Mouse (Mus musculus): ENCODE measurements at regions not wholly inside any gene's neighbourhood (a gene's known extent, or its start where the extent isn't known, plus 50 kb on each side); places are given as distances from the start of the nearest gene placed in this dataset.

DNA sequence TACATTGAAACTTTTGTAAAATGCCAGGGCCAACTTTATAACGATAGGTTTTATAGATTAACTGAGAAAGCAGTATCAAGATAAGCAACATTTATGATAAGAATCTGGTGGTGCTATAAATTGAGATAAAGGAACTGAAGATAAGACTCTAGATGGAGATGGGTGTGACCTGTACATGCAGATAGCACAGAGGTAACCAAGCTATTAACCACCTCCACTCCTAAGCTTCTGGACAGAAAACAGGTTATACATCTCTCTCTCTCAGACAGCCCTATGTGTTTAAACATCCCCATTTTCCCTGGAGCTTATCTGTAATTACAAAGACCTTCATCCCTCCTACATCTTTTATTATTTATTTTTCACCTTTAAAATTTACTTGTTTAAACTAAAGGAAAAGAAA is 590.5 kb upstream of the Nrg3 start:
- DNase-seq: no peak

DNA sequence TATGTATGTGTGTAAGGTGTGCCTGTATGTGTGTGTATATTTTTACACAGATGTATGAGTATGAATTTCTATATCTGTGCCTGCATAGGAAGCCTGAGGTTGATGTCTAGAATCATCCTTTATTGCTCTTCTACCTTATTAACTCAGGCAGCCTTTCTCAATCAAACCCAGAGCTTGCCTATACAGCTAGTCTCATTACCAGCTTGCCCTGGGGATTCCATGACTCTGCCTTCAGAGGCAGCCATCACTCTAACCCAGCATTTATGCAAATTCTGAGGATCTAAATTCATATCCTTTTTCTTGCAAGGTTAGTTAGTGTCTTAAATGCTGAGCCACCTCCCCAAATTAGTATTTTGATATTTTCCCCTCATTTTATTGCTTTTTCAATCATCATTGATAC is 569.0 kb upstream of the Nrg3 start:
- no peak for DNase-seq

DNA sequence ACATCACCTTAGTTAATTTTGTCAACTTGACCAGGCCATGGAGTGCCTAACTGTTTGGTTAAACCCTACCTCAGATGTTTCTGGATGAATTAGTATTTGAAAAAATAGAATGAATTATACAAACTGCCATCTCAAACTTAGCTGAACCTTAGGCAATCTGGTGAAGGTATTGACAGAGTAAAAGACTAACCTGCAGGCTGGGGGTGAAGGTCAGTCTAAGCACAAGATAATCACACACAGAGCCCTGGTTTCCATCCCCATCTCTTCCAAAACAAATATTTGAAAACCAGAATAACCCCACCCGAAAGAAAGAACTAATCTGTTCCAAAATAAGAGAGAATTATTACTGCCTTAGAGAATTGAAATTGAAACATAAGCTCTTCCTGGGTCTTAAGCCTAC is 563.3 kb upstream of the Nrg3 start:
- no peak for DNase-seq

GRCm38 (mm10) chr14:40015261-40015660 is 542.4 kb upstream of the Nrg3 start:
- DNase-seq: peak; percentile 60

DNA sequence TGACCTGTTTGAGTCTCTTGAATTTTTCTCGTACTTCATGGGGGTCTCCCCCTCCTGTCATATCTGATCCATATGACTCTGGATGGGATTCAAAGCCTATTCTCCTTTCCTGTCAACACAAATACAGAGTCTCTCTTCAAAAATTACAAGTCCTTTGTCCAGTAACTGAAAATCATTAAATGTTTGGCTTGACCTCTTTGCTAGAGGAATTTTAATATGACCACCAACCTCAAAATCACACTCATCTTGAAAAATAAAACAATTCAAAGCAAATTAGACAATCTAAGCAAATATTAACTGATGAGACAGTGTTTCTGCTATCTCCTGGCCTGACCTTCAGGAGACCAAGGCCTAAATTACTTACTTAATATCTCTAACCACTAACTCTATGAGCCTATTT is 541.8 kb upstream of the Nrg3 start:
- DNase-seq: peak; percentile 51

DNA sequence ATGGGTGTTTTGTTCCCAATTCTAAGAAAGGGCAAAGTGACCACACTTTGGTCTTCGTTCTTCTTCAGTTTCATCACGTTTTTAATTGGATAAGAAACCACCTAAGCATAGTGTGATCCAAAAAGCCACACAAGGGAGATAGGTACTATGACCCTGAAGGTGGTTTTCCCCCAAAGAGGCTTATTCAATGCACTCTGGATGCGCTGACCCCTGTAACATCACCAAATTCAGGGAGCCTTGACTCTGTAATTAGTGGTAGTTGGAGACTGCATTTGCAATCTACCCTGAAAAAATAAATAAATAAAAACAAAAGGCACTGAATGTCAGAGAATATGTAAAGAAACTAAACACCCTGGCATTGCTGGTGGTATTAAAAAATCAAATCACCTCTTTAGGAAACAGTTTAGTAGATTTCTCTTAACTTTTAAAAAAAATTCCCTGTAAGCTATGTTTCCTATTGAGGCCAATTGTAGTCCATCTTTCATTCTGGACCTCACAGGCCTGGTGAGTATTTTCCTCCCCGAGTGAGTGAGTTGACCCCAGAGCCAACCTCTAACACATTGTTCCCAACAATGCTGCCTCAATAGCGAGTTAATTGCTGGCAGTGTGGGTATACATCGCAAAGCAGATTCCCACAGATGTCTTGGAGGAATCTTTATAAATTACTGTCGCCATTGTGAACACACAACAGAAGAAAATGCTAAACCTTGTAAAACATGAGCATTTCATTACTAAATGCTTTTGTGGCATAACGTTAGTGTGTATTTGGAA is 537.1 kb upstream of the Nrg3 start:
- peak; percentile 82 for DNase-seq
